Comparison of ENCODE assay signal across 7 mouse cellular contexts in genomic region chr4:108847715-108848504, GRCm38 (mm10). TPM values are rescaled to one million over a fixed set of nuclear protein-coding genes. Genes with fewer than 3 reads are reported as not detected.
DNase-seq lines count a peak whose midpoint lies in the region; ATAC-seq lines count a peak whose summit lies in the region.

Kti12 (plus strand) TSS chr4:108847785.

- peak within 1 kb of the TSS; percentile 77 for H3K4me2 ChIP-seq in intestine, embryonic 16.5 days (ENCODE audit: low read depth, low read length)
- H3K4me2 ChIP-seq in midbrain, embryonic 11.5 days, result peak within 1 kb of the TSS; percentile 98

- H3K4me3 ChIP-seq in intestine, embryonic 16.5 days (ENCODE audit: low read length), result peak within 1 kb of the TSS; percentile 96
- H3K4me3 ChIP-seq in midbrain, embryonic 11.5 days (ENCODE audit: low read depth, low read length), result peak within 1 kb of the TSS; percentile 93

- ATAC-seq in intestine, embryonic 16.5 days, result peak; percentile 91
- peak; percentile 89 for ATAC-seq in midbrain, embryonic 11.5 days (ENCODE audit: low FRiP score)

- no peaks in the 10 kb centered on the region for H3K9me3 ChIP-seq in intestine, embryonic 16.5 days (ENCODE audit: control insufficient read depth, low read length)
- H3K9me3 ChIP-seq in midbrain, embryonic 11.5 days (ENCODE audit: control insufficient read depth, low read length), result no peaks in the 10 kb centered on the region

- intact Hi-C loops in left cerebral cortex, postnatal 36 days (cut with DNase I), result no loop called here

- peak within 1 kb of the TSS; percentile 79 for H3K9ac ChIP-seq in intestine, embryonic 16.5 days (ENCODE audit: low read depth, low read length)
- peak within 1 kb of the TSS; percentile 83 for H3K9ac ChIP-seq in midbrain, embryonic 11.5 days (ENCODE audit: low read length)

- H3K27me3 ChIP-seq in intestine, embryonic 16.5 days (replicated peaks; ENCODE audit: control insufficient read depth, insufficient read depth, low read length), result no peaks in the 10 kb centered on the region
- H3K27me3 ChIP-seq in midbrain, embryonic 11.5 days (ENCODE audit: control insufficient read depth, insufficient read depth, low read length), result no peaks in the 10 kb centered on the region

- under 1% methylated on average over 77 of the region's 77 CpGs for WGBS in intestine, embryonic 16.5 days
- under 1% methylated on average over 77 of the region's 77 CpGs for WGBS in midbrain, embryonic 11.5 days

- H3K36me3 ChIP-seq in intestine, embryonic 16.5 days (ENCODE audit: control insufficient read depth, insufficient read depth, low read length), result no peaks in the 10 kb centered on the region
- H3K36me3 ChIP-seq in midbrain, embryonic 11.5 days (ENCODE audit: control insufficient read depth, insufficient read depth, low read length), result no peaks in the 10 kb centered on the region

- peak; percentile 90 for DNase-seq in adrenal gland, adult 2 months
- peak; percentile 71 for DNase-seq in embryo, embryonic 11.5 days (ENCODE audit: low read depth, low spot score)
- peak; percentile 50 to 80 for DNase-seq in gastrocnemius, postnatal 4 days (ENCODE audit: low spot score in 2 of 2)
- peak; percentile 86 to 88 for DNase-seq in left cerebral cortex, postnatal 36 days (ENCODE audit: low spot score in 2 of 2)
- DNase-seq in midbrain, embryonic 11.5 days (ENCODE audit: low spot score, missing footprints), result peak; percentile 97
- DNase-seq in skeletal muscle tissue, adult 2 months (ENCODE audit: low read depth, low spot score), result peak; percentile 82

- peak within 1 kb of the TSS; percentile 94 for H3K27ac ChIP-seq in intestine, embryonic 16.5 days (ENCODE audit: low read length)
- peak within 1 kb of the TSS; percentile 63 for H3K27ac ChIP-seq in midbrain, embryonic 11.5 days (ENCODE audit: low read depth, low read length)

- H3K4me1 ChIP-seq in intestine, embryonic 16.5 days (ENCODE audit: control insufficient read depth, insufficient read depth, low read length), result peaks cover 9% of the 10 kb centered on the region
- peaks cover 14% of the 10 kb centered on the region for H3K4me1 ChIP-seq in midbrain, embryonic 11.5 days (ENCODE audit: control insufficient read depth, insufficient read depth, low read length)

RNA-seq across cellular contexts. Expression of gene Kti12, which starts in this region (rescaled TPM):
- total RNA-seq in adrenal gland, adult 2 months (2021), result 10 to 100 TPM; 30.1 to 30.9 TPM
- polyA plus RNA-seq in adrenal gland, adult 2 months (2012; rRNA removed), result 51.8 and 56.3 TPM in 2 replicates
- total RNA-seq in gastrocnemius, postnatal 4 days (2021), result 10 to 100 TPM; 19.8 to 20.4 TPM
- polyA plus RNA-seq in intestine, embryonic 16.5 days (2015; fragmentation: Nextera tagmentation; extraction: Ambion mirVana), result 52.4 and 53.2 TPM in 2 replicates
- 10 to 100 TPM; 16.4 to 17.0 TPM for total RNA-seq in left cerebral cortex, postnatal 36 days (2021)
- 44.0 and 49.9 TPM in 2 replicates for polyA plus RNA-seq in midbrain, embryonic 11.5 days (2014; fragmentation: Nextera tagmentation; extraction: Ambion mirVana)

Comparison
In these comparisons a context has a peak if more than half of its experiments do, and no peak if none do; other contexts are left out.
1. Peak in every context shown above with its lines: DNase-seq, ATAC-seq, H3K4me3 ChIP-seq and H3K27ac ChIP-seq.